Mouse (Mus musculus) ES-Bruce4 (cell line): ENCODE results near the gene Add3. TPM values are rescaled to one million over a fixed set of nuclear protein-coding genes. Genes with fewer than 3 reads are reported as not detected.

Experiments
- H3K27ac ChIP-seq: 2 replicates; pipeline ENCODE4 v1.5.1; 2012; ENCODE audit warnings: low read length, inconsistent platforms; ENCODE audit not compliant: insufficient read depth
- H3K27me3 ChIP-seq: 2 replicates; pipeline ENCODE4 v1.6.1; 2012; ENCODE audit warnings: mild to moderate bottlenecking, low read length, inconsistent platforms; ENCODE audit not compliant: control insufficient read depth, poor library complexity, insufficient read depth, severe bottlenecking
- H3K36me3 ChIP-seq: 2 replicates; pipeline ENCODE4 v1.6.1; 2012; ENCODE audit warnings: inconsistent platforms, mild to moderate bottlenecking, low read length, moderate library complexity; ENCODE audit not compliant: control insufficient read depth, poor library complexity, insufficient read depth, severe bottlenecking
- H3K4me1 ChIP-seq: one replicate; pipeline ENCODE4 v1.8.1; 2011; ENCODE audit warnings: low read length; ENCODE audit not compliant: control insufficient read depth, insufficient read depth
- H3K4me3 ChIP-seq: 2 replicates; pipeline ENCODE4 v1.5.1; 2011; ENCODE audit warnings: low read depth, mild to moderate bottlenecking, low read length
- H3K9ac ChIP-seq: 2 replicates; pipeline ENCODE4 v1.6.1; 2012; ENCODE audit warnings: low read depth, mild to moderate bottlenecking, inconsistent platforms; ENCODE audit not compliant: poor library complexity, severe bottlenecking
- H3K9me3 ChIP-seq: replicated peaks from 2 replicates; pipeline ENCODE4 v1.6.1; 2012; ENCODE audit warnings: mild to moderate bottlenecking, low read length, inconsistent platforms; ENCODE audit not compliant: control insufficient read depth, poor library complexity, insufficient read depth, severe bottlenecking
- CTCF ChIP-seq: IDR thresholded peaks from one replicate; pipeline ENCODE4 v1.8.1; 2011; ENCODE audit warnings: low read depth, low read length
- EP300 ChIP-seq: IDR thresholded peaks from 2 replicates; pipeline ENCODE4 v1.6.1; 2011; ENCODE audit warnings: low read depth, low read length; ENCODE audit not compliant: insufficient read depth
- POLR2A ChIP-seq: IDR thresholded peaks from one replicate; pipeline ENCODE4 v1.8.1; 2011; ENCODE audit warnings: low read length; ENCODE audit not compliant: insufficient read depth
- polyA plus RNA-seq: library from polyadenylated mRNA; stranded (reverse); fragments of >200 nt; gene quantifications from 2 replicates; pipeline ENCODE4 v1.2.4, GENCODE M21; 2011; ENCODE audit warnings: low read depth; ENCODE audit not compliant: missing spikeins, insufficient read depth, insufficient read length

The Add3 gene
- polyA plus RNA-seq, 1 experiment = 41.5 TPM

DNA sequence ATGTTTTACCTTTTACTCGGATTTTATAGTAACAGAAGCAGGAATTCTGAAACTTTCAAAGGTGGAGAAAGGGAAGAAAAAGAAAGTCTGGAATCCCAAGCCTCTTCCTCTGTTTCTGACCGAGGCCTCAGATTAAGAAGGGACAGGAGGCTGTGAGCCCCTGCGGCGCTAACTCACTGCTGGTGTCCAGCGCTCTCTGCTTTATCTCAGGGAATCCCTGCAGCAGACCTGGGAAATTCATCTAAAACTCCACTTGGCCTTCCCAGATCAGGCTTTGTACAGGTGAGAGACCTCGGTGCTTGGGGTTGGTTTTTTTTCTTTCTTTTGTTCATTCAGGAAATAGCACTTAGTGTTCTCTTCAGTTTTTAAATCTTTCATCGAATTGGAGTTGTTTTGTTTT is 19.1 kb downstream of the Add3 start:
- Histone ChIP-seq H3K9ac (no peak overlapping the region), H3K36me3 (no peaks in the 10 kb centered on the region), H3K4me3 (no peak overlapping the region), H3K9me3 (no peaks in the 10 kb centered on the region), H3K27me3 (no peaks in the 10 kb centered on the region), H3K27ac (no peak overlapping the region), H3K4me1 (no peaks in the 10 kb centered on the region)
- no peak for TF ChIP-seq CTCF
- no peak for TF ChIP-seq EP300
- TF ChIP-seq POLR2A = no peak

DNA sequence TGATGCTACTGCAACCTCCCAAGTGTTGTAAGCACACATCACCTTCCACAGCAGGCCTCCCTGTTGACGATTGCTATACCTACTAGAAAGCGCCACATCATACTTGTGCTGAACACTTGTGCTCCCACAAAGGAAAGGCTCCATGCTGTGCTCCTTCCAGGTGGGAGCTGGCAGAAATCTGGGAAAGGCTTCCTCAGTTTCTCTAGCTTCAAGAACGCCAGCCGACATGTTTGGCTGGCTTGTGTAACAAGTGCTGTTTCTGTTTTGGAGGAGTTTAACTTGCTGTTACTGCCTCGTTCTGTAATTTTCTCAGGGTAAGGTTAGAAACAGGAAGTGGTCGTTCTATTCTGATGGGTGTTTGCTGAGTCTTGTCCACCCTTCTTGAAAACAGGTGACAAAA is 22.7 kb downstream of the Add3 start:
- TF ChIP-seq EP300 = no peak
- no peak overlapping the region for H3K4me3 ChIP-seq
- no peak overlapping the region for H3K9ac ChIP-seq
- H3K36me3 ChIP-seq = no peaks in the 10 kb centered on the region
- no peak overlapping the region for H3K27ac ChIP-seq
- no peaks in the 10 kb centered on the region for H3K4me1 ChIP-seq
- H3K9me3 ChIP-seq = no peaks in the 10 kb centered on the region
- no peaks in the 10 kb centered on the region for H3K27me3 ChIP-seq

DNA sequence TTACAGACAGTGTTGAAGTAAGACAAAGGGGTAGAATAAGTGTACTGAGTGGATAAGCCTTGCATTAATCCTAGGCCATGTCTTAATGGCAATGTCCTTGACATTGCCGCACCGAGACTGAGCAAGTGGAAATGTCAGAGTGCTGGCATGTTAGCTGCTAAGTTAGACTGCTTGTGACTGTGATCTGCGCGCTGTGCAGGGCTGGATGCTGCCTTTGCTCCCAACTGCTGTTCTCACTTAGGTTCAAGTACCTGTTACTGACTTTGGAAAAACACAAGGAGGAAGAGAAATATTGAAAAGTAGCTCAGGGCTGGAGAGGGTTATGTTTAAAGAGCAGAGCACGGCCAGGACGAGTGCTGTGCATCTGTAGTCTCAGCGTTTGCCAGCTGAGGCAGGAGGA is 24.4 kb downstream of the Add3 start:
- Histone ChIP-seq H3K9ac (no peak overlapping the region), H3K9me3 (no peaks in the 10 kb centered on the region)
- no peak for TF ChIP-seq EP300
- TF ChIP-seq CTCF = no peak

DNA sequence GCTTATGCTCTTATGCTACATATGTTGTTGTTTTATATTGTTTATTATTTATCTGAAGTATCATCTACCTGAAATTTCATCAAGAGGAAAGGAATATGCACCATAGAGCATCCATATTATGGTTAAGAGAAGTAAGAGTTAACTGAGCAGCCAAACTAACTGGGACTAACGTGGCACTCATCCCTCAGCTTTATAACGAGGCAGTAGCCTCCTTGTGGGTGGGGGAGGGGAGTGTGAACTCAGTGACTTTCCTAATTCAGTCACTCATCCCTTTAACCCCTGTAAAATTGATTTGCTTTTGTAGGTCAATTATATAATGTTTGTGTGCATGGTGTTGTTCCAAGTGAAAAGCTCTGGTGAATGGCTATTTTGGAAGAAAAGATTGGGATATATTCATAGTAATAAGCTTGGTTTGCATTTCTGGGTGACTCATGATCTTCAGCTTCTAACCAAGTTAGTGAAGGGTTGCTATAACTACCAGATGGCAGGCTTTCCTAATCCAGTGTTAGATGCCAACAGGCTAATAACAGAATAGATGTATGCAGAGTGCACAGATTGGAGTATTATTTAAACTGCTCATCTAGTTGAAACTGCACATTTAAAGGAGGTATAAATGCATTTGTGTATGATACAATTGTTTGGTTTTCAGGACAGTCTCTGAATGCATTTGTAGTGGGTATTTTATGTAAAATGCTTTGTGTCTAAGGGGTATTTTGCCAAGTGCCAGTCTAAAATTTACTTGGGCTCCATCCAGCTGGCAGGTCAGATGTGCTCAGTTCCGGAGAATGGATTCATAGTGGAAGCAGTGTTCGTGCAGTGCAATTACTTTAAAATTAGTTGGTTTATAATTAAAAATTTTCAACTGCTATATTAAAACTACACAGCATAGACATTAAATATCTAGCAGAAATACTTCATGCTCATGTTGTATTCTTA is 25.3 kb downstream of the Add3 start:
- H3K4me3 ChIP-seq = no peak overlapping the region
- H3K9me3 ChIP-seq = no peaks in the 10 kb centered on the region
- no peaks in the 10 kb centered on the region for H3K27me3 ChIP-seq
- H3K27ac ChIP-seq = no peak overlapping the region
- no peak overlapping the region for H3K9ac ChIP-seq
- H3K36me3 ChIP-seq = no peaks in the 10 kb centered on the region
- TF ChIP-seq POLR2A = no peak
- no peaks in the 10 kb centered on the region for H3K4me1 ChIP-seq

More for the DNA sequence above, 24.4 kb downstream of the Add3 start:
- no peaks in the 10 kb centered on the region for H3K36me3 ChIP-seq
- H3K4me3 ChIP-seq = no peak overlapping the region
- H3K27me3 ChIP-seq = no peaks in the 10 kb centered on the region
- no peak overlapping the region for H3K27ac ChIP-seq
- no peaks in the 10 kb centered on the region for H3K4me1 ChIP-seq

- no peak for TF ChIP-seq EP300
- TF ChIP-seq CTCF = no peak
- no peak for TF ChIP-seq POLR2A
- Histone ChIP-seq H3K9ac (no peak overlapping the region), H3K4me1 (no peaks in the 10 kb centered on the region), H3K27me3 (no peaks in the 10 kb centered on the region), H3K9me3 (no peaks in the 10 kb centered on the region), H3K4me3 (no peak overlapping the region), H3K27ac (no peak overlapping the region), H3K36me3 (no peaks in the 10 kb centered on the region)
These were observed 26.1 kb downstream of the Add3 start for GRCm38 (mm10) chr19:53166367-53166766.

- Histone ChIP-seq H3K9ac (no peak overlapping the region), H3K36me3 (no peaks in the 10 kb centered on the region), H3K27ac (no peak overlapping the region), H3K27me3 (no peaks in the 10 kb centered on the region), H3K4me3 (no peak overlapping the region), H3K4me1 (no peaks in the 10 kb centered on the region), H3K9me3 (no peaks in the 10 kb centered on the region)
- no peak for TF ChIP-seq POLR2A
These were observed 28.3 kb downstream of the Add3 start for GRCm38 (mm10) chr19:53168576-53168975.
